Mouse (Mus musculus) MN1 (cell line): ENCODE measurements around the gene Spata22.
"Not testable (repeated sequence)": the region's sequence is repeated elsewhere in the genome, so short reads cannot be mapped to it uniquely, and the experiment has no call there.

Experiments
- DNase-seq: peaks from one replicate; pipeline ENCODE4 v3.0.0-alpha.2; 2016; ENCODE audit warnings: low spot score

Spata22 gene

DNA sequence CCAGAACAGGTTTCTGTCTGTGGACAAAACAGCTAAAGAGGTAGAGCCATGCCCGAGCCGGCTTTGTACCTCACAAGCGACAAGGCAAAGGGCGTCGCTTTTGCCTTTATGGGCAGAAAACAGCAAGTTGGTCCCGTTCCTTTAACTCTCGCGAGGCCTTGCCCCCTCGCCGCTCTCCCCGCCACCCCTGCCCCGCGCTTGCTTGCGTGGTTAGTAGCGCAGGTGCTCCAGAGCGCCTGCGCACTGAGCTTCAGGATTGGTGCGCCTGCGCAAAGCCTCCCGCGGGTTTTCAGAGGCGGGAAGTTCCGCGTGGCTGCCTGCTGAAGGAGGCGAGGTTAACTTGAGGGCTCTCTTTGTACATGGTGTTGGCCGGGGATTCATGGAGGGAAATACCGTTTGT is at the start of gene Spata22, which contains the start of the genes Aspa and Gm49340:
Gene Spata22, plus strand, starts transcription at position 300 of the 400 bp plus-strand sequence.
Gene Aspa, minus strand, starts transcription at position 155 of the 400 bp plus-strand sequence.
Gene Gm49340, plus strand, starts transcription at position 300 of the 400 bp plus-strand sequence.
- no peak for DNase-seq

DNA sequence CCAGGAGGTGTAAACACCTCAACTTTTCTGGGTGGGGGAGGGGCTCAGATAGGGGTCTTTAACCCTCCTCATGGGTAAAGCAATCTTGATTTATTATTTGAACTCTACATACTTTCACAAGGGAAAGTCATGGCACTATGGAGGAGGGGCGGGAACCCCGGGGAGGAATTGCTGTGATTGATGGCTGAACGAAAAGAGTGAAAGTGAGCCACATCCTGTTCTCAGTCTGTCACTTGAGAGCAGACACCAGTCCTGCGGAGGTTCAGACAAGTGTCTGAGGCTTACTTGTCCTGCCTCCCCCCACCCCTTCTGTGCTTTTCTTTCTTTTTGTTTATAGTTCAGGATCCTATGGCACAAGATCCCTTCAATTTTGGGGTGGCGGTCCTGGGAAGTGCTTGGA is 48.8 kb upstream of the Spata22 start:
- no peak for DNase-seq

DNA sequence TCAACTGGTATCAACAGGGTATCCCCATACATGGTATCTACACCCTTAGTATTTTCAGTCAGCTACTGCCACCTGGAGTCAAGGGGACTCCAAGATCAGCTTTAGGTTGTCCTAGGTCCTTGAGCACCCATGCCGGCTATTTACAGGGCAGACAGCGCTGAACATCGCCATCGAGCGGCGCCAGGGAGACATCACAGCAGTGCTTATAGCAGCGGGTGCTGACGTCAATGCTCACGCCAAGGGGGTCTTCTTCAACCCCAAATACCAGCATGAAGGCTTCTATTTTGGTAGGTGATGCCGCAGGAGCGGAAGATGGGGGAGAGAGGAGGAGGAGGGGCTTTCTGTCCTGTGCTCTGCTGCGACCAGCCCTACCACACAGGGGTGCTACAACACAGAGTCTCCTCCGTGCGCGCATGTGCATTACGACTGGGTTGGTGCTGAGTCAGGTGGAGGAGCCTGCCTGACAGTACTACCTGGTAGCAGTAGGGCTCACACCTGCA is 48.0 kb upstream of the Spata22 start:
- DNase-seq: no peak

GRCm38 (mm10) chr11:73283369-73283768 is 46.2 kb upstream of the Spata22 start:
- no peak for DNase-seq

DNA sequence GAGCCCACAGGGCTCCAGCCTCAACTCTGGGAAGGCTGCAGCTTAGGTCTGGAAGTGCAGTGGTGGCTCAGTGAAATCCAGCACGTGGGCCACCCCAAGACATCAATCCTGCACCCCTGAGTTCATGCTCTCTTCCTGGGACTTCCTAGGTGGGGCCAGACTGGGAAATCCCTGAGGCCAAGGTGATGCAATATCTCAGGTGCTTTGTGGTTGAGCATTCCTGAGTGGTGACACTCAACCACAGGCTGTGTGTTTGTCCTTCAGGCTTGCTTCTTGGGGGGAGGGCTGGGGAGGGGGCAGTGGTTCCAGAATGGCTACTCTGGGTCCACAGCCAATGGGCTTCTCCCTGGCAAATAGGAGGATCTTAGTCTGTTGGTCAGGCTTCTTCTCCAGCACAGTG is 45.6 kb upstream of the Spata22 start:
- DNase-seq: no peak

- DNase-seq: no peak
Measured at GRCm38 (mm10) chr11:73284351-73284750, 45.2 kb upstream of the Spata22 start.

DNA sequence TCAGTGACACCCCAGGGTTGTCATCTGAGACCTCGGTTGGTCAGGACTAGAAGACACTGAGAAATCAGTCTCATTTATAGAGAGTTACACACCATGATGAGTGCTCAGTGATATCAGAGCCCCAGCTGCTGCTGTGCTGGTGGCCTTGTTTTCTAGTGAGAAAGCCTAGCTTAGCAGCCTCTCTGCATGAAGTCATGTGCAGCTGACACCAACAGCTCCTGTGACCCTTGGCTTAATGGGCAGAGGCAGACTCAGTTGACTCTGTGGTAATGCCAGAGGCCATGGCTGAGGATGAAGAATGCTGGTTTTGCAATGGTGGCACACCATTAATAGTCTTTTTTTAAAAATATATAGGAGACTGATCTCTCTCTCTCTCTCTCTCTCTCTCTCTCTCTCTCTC is 39.9 kb upstream of the Spata22 start:
- no peak for DNase-seq

- DNase-seq: no peak
Measured at GRCm38 (mm10) chr11:73303123-73303522, 26.4 kb upstream of the Spata22 start.

DNA sequence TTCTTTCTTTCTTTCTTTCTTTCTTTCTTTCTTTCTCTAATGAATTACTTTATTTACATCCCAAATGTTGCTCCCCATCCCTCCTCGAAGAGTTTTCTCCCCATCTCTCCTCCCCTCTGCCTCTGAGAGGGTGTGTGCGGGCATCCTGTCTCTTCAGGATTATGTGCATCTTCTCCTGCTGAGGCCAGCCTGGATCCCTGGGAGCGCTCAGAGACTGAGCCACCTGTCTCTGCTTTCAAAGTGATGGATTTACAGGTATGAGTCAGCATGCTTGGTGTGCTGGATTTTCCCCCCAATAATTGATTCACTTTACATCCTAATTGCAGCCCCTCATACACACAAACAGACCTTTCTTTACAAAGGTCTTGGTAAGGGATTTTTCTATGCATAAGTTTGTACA is 13.6 kb upstream of the Spata22 start:
- no peak for DNase-seq

- not testable (repeated sequence) for DNase-seq
Measured at GRCm38 (mm10) chr11:73318581-73318980, 11.0 kb upstream of the Spata22 start.

GRCm38 (mm10) chr11:73321064-73321463 is 8.5 kb upstream of the Spata22 start:
- not testable (repeated sequence) for DNase-seq

GRCm38 (mm10) chr11:73323906-73324830 is 5.4 kb upstream of the Spata22 start:
- no peak for DNase-seq

- no peak for DNase-seq
Measured at GRCm38 (mm10) chr11:73326485-73326886, 3.1 kb upstream of the Spata22 start.

DNA sequence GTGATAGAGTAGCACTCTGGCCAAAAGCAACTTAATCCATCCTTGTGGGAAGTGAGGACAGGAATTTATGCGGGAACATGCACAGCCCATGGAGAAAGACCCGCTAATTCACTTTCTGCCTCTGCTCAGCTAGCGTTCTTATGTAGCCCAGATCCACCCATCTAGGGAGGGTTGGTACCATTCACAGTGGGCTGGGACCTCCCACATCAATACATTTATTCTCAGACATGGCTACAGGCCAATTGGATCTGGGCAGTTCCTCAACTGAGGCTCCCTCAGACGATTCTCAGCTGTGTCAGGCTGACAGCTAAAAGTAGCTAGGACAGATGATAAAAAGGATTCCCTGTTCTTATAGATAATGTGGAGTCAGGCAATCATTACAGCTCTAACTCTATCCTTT is 2.2 kb upstream of the Spata22 start:
- no peak for DNase-seq

DNA sequence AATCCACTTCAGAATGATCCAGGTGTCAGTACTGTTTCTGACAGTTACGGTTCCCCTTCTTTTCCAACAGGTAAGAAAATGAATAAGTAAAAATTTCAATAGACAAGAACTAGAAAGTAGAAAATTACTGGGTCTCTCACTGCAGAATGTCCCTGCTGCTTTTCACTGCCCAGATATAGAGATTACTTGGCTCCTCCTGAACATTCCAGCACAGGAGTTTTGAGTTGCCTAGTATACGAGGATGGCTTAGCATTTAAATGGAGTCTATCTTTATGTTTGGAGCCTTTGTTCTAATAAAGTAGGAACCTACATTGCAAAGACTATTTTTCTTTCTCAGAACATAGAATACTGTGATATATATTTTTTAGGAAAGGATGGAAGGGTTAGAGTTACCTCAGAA is 3.8 kb downstream of the Spata22 start:
- no peak for DNase-seq

DNA sequence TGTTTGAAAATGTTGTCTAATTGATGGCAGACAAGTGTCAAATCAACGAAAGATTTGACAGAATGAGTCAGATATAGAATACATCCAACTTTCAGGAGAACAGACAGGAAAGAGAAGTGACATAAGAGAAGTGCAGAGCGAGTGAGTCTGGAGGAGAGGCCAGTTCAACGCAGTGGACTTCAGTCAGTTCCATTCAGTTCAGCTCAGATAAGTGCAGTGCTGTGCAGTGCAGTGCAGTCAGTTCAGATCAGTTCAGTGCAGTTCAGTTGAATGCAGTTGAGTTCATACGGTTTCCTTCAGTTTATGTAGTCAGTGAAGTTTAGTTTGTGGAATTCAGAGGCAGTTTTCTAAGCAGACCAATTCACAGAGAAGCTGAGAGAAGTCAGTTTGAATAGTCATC is 7.4 kb downstream of the Spata22 start:
- DNase-seq: no peak

DNA sequence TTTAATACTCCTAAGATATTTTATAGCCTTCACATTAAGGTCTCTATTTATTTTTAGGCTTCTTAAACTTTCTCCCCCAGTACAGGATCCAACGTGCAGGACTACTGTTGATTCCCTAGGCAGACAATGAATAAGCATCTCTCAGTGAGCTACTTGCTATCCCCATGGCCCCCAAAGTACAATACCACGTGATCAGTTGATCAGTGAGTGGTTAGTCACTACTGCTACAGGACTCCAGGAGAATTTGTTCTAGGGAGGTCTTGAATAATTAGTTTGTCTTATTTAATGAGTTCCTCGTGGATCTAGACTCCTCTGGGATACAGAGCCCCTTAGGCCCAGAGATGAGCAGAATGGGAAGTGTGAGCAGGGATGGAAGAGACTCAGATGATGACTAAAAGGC is 20.9 kb downstream of the Spata22 start, which contains the start of gene Olfr20:
Gene Olfr20, plus strand, starts transcription at position 301 of the 400 bp plus-strand sequence.
- DNase-seq: no peak

GRCm38 (mm10) chr11:73370946-73371345 is 41.4 kb downstream of the Spata22 start, which contains the start of gene Olfr376:
Olfr376 (plus strand) TSS chr11:73371246.
- no peak for DNase-seq

- no peak for DNase-seq
Measured at GRCm38 (mm10) chr11:73395374-73395773, 65.8 kb downstream of the Spata22 start.
